Mouse (Mus musculus) neural tube, embryonic 13.5 days (tissue): Measurements from ENCODE around the gene Lrrtm4. TPM values are rescaled to one million over a fixed set of nuclear protein-coding genes. Genes with fewer than 3 reads are reported as not detected.

Experiments used
- ATAC-seq: fragments of 200-750 bp; cut with Nextera tagmentation; 2 replicates; pipeline ENCODE4 v1.8.0; 2017; ENCODE audit warnings: low read depth, mild to moderate bottlenecking, moderate TSS enrichment, moderate library complexity
- H3K27ac ChIP-seq: fragments of 300-500 bp; sonication (generic); replicated peaks from 2 replicates; pipeline ENCODE4 v1.5.1; 2015; ENCODE audit warnings: moderate library complexity, mild to moderate bottlenecking, inconsistent platforms
- H3K27me3 ChIP-seq: fragments of 300-500 bp; sonication (generic); 2 replicates; pipeline ENCODE4 v1.6.1; 2015; ENCODE audit warnings: mild to moderate bottlenecking, inconsistent platforms
- H3K36me3 ChIP-seq: fragments of 300-500 bp; sonication (generic); 2 replicates; pipeline ENCODE4 v1.6.1; 2015; ENCODE audit warnings: mild to moderate bottlenecking, inconsistent platforms
- H3K4me1 ChIP-seq: fragments of 300-500 bp; sonication (generic); replicated peaks from 2 replicates; pipeline ENCODE4 v1.6.1; 2015; ENCODE audit warnings: inconsistent platforms
- H3K4me2 ChIP-seq: fragments of 300-500 bp; sonication (generic); 2 replicates; pipeline ENCODE4 v1.6.1; 2015; ENCODE audit warnings: inconsistent platforms, mild to moderate bottlenecking, moderate library complexity
- H3K4me3 ChIP-seq: fragments of 300-500 bp; sonication (generic); 2 replicates; pipeline ENCODE4 v1.5.1; 2015; ENCODE audit warnings: mild to moderate bottlenecking, inconsistent platforms
- H3K9ac ChIP-seq: fragments of 300-500 bp; sonication (generic); 2 replicates; pipeline ENCODE4 v1.6.1; 2015; ENCODE audit warnings: moderate library complexity, mild to moderate bottlenecking, inconsistent platforms
- H3K9me3 ChIP-seq: fragments of 300-500 bp; sonication (generic); 2 replicates; pipeline ENCODE4 v1.6.1; 2016; ENCODE audit warnings: inconsistent platforms
- WGBS: fragments of 180-500 bp; shearing (Covaris S2); methylation state at CpG from one replicate; pipeline ENCODE4 v1.1.7; 2015; 5-methylcytosine and 5-hydroxymethylcytosine counted together
- polyA plus RNA-seq: library from polyadenylated mRNA; unstranded; fragments of >200 nt; fragmentation: Nextera tagmentation; extraction: Ambion mirVana; gene quantifications from 2 replicates; pipeline ENCODE4 v1.2.1, GENCODE M21; 2015

The Lrrtm4 gene
- 11.1 and 12.5 TPM in 2 replicates for polyA plus RNA-seq

- Histone ChIP-seq H3K4me1 (peaks cover 8% of the 10 kb centered on the region), H3K9me3 (no peaks in the 10 kb centered on the region), H3K36me3 (peaks cover 5% of the 10 kb centered on the region; the same call in 1 of the 2 replicates), H3K4me3 (peak within 1 kb of the TSS; percentile 55), H3K4me2 (peak within 1 kb of the TSS; percentile 71), H3K27me3 (no peaks in the 10 kb centered on the region), H3K9ac (peak within 1 kb of the TSS; percentile 73), H3K27ac (peak within 1 kb of the TSS; percentile 81)
- ATAC-seq = peak; percentile 96
- WGBS = 1% methylated on average over 6 of the region's 6 CpGs
These were observed at the start of gene Lrrtm4 for GRCm38 (mm10) chr6:80018765-80019164. TSS of gene Lrrtm4 (plus strand) at chr6:80018877.

GRCm38 (mm10) chr6:80019189-80019860, 648 bp downstream of the Lrrtm4 start:
- peak overlapping the region; percentile 81 for H3K27ac ChIP-seq
- H3K9me3 ChIP-seq = no peaks in the 10 kb centered on the region
- ATAC-seq = peak; percentile 68; the same call in 1 of the 2 replicates
- H3K4me2 ChIP-seq = peak overlapping the region; percentile 71
- peaks cover 5% of the 10 kb centered on the region; the same call in 1 of the 2 replicates for H3K36me3 ChIP-seq
- 2% methylated on average over 14 of the region's 14 CpGs for WGBS
- peaks cover 8% of the 10 kb centered on the region for H3K4me1 ChIP-seq
- no peaks in the 10 kb centered on the region for H3K27me3 ChIP-seq
- peak overlapping the region; percentile 73 for H3K9ac ChIP-seq
- peak overlapping the region; percentile 55 for H3K4me3 ChIP-seq

GRCm38 (mm10) chr6:80019861-80020230, 1.2 kb downstream of the Lrrtm4 start:
- H3K4me2 ChIP-seq = peak overlapping the region; percentile 71
- peak overlapping the region; percentile 73 for H3K9ac ChIP-seq
- no peaks in the 10 kb centered on the region for H3K9me3 ChIP-seq
- ATAC-seq = no peak
- H3K4me3 ChIP-seq = peak overlapping the region; percentile 55
- peaks cover 5% of the 10 kb centered on the region; the same call in 1 of the 2 replicates for H3K36me3 ChIP-seq
- peak overlapping the region; percentile 81 for H3K27ac ChIP-seq
- under 1% methylated on average over 10 of the region's 10 CpGs for WGBS
- H3K27me3 ChIP-seq = no peaks in the 10 kb centered on the region
- peaks cover 8% of the 10 kb centered on the region for H3K4me1 ChIP-seq

DNA sequence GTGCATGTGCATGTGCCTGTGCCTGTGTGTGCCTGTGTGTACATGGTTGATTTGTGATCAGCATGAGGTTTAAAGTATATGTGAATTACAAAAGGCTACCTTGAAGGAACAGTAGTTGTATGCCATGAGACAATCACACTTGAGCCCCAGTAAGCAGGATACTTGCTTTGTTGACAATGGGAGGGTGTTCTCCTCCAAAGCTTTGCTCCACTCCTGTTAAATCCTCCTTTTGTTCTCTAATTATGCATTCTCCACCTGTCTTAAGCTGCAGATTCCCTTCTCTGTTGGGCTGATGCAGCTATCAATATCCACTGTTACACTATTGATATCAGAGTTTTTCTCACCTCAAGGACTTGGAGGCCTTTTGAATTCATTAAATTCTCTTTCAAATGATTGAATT, 38.2 kb downstream of the Lrrtm4 start:
- no peaks in the 10 kb centered on the region for H3K4me1 ChIP-seq
- H3K36me3 ChIP-seq = no peaks in the 10 kb centered on the region
- H3K27me3 ChIP-seq = no peaks in the 10 kb centered on the region
- ATAC-seq = no peak
- H3K27ac ChIP-seq = no peak overlapping the region
- H3K4me2 ChIP-seq = no peak overlapping the region
- no peak overlapping the region for H3K4me3 ChIP-seq
- H3K9ac ChIP-seq = no peak overlapping the region
- no peaks in the 10 kb centered on the region for H3K9me3 ChIP-seq

GRCm38 (mm10) chr6:80078001-80078400, 59.3 kb downstream of the Lrrtm4 start:
- no peak overlapping the region for H3K4me2 ChIP-seq
- H3K9ac ChIP-seq = no peak overlapping the region
- ATAC-seq = no peak
- H3K4me3 ChIP-seq = no peak overlapping the region
- no peak overlapping the region for H3K27ac ChIP-seq
- no peaks in the 10 kb centered on the region for H3K4me1 ChIP-seq
- no peaks in the 10 kb centered on the region for H3K27me3 ChIP-seq
- 98% methylated on average over 2 of the region's 2 CpGs for WGBS
- no peaks in the 10 kb centered on the region for H3K36me3 ChIP-seq
- no peaks in the 10 kb centered on the region for H3K9me3 ChIP-seq

DNA sequence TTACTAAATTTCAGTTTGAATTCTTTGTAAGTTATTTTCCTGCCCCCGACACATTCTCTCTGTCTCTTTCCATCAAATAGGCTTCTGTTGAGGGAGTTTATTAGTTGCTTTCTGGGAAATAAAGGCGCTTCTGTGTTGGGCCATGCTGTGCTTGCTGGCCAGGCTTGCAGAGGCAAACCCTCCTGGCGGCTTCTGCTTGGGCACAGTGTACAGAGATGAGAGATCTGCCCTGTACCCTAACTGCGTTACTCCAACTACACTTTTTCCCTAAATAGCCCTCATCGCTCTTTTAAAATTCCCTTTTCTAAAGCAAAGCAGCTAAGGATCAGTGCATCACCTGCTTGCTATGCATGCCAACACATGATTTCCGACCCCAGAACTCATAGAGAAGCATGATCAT, 60.6 kb downstream of the Lrrtm4 start:
- 76% methylated on average over 6 of the region's 6 CpGs for WGBS
- H3K27me3 ChIP-seq = no peaks in the 10 kb centered on the region
- no peak overlapping the region for H3K4me2 ChIP-seq
- H3K9me3 ChIP-seq = no peaks in the 10 kb centered on the region
- H3K4me1 ChIP-seq = no peaks in the 10 kb centered on the region
- H3K4me3 ChIP-seq = no peak overlapping the region
- H3K9ac ChIP-seq = no peak overlapping the region
- no peaks in the 10 kb centered on the region for H3K36me3 ChIP-seq
- ATAC-seq = no peak
- 0 out of 2 replicates have a peak overlapping the region, but pooled peaks have one; percentile 3 for H3K27ac ChIP-seq

DNA sequence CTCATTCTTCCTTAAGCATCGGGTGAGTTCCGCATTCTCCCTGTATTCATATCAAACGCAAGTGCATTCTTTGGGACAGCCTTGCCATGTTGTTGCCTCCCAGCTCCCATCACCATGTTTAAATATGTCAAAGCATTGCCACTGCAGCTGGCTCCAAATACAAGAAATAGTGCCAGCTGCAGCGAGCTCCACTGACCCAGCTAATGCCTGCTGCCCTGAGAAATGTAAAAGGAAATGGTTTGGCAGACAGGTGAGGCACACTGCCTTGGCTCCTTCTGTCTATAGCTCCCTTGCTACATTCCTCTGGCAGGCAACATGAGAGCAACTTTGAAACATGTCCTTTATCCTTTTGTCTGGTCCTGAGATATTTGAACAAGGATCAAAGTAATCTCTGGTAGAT, 76.2 kb downstream of the Lrrtm4 start:
- H3K4me2 ChIP-seq = no peak overlapping the region
- H3K4me3 ChIP-seq = no peak overlapping the region
- 85% methylated on average over 4 of the region's 4 CpGs for WGBS
- no peaks in the 10 kb centered on the region for H3K36me3 ChIP-seq
- no peaks in the 10 kb centered on the region for H3K9me3 ChIP-seq
- H3K9ac ChIP-seq = no peak overlapping the region
- no peak overlapping the region for H3K27ac ChIP-seq
- H3K4me1 ChIP-seq = no peaks in the 10 kb centered on the region
- no peak for ATAC-seq
- H3K27me3 ChIP-seq = no peaks in the 10 kb centered on the region

- Histone ChIP-seq H3K9me3 (no peaks in the 10 kb centered on the region), H3K4me2 (no peak overlapping the region), H3K4me3 (no peak overlapping the region), H3K9ac (no peak overlapping the region), H3K4me1 (no peaks in the 10 kb centered on the region), H3K27ac (no peak overlapping the region), H3K27me3 (no peaks in the 10 kb centered on the region), H3K36me3 (no peaks in the 10 kb centered on the region)
- ATAC-seq = no peak
- WGBS = 72% methylated on average over 2 of the region's 2 CpGs
These were observed 86.7 kb downstream of the Lrrtm4 start for GRCm38 (mm10) chr6:80105343-80105742.

DNA sequence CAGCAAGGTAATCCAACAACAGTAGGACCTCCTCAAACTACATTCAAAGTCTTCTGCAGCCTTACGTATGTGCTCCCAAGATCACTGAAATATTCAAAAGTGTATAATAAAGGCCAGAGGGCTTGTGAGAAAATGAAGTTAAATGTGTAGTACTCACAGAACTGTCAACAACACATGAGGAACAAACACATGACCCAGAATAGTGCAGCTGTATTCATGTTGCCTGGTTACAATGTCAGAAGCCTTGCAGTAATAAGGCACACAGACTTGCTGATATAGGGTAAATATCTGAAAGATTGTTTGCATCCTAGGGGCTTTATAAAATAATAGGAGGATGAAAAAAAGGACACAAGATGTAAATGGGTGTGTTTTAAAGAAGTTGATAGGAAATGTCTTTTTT, 87.2 kb downstream of the Lrrtm4 start:
- ATAC-seq = no peak
- Histone ChIP-seq H3K4me1 (no peaks in the 10 kb centered on the region), H3K36me3 (no peaks in the 10 kb centered on the region), H3K27me3 (no peaks in the 10 kb centered on the region), H3K9ac (no peak overlapping the region), H3K27ac (no peak overlapping the region), H3K4me2 (no peak overlapping the region), H3K4me3 (no peak overlapping the region), H3K9me3 (no peaks in the 10 kb centered on the region)
- 90% methylated on average over 1 of the region's 1 CpGs for WGBS

- Histone ChIP-seq H3K4me1 (no peaks in the 10 kb centered on the region), H3K9me3 (no peaks in the 10 kb centered on the region)
- no peak for ATAC-seq
These were observed 107.7 kb downstream of the Lrrtm4 start for GRCm38 (mm10) chr6:80126419-80126818.

DNA sequence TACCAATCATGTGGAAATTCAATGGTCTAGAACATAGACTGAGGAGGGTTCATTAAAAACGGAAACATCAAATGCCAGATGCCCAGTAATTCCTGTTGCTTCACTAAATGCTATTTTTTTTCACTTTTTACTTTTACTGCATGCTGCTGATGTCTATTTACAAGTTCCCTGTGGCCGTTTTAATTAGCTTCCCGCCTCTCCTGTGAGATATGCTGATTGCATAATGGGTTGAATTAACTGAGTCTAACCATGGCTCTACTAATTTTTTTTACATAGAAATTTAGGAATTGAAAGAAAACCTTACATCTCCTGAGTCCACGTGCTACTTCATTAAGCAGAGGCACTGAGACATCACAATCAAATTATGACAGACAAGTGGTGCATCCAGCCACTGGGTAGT, 143.9 kb downstream of the Lrrtm4 start:
- no peaks in the 10 kb centered on the region for H3K9me3 ChIP-seq
- H3K4me2 ChIP-seq = no peak overlapping the region
- no peaks in the 10 kb centered on the region for H3K36me3 ChIP-seq
- H3K27ac ChIP-seq = no peak overlapping the region
- no peak overlapping the region for H3K9ac ChIP-seq
- no peak overlapping the region for H3K4me3 ChIP-seq
- no peaks in the 10 kb centered on the region for H3K27me3 ChIP-seq
- ATAC-seq = no peak
- H3K4me1 ChIP-seq = no peaks in the 10 kb centered on the region
- WGBS = 51% methylated on average over 4 of the region's 4 CpGs

More at GRCm38 (mm10) chr6:80126419-80126818, 107.7 kb downstream of the Lrrtm4 start:
- no peak overlapping the region for H3K4me2 ChIP-seq
- H3K9ac ChIP-seq = no peak overlapping the region
- WGBS = 82% methylated on average over 1 of the region's 1 CpGs
- H3K36me3 ChIP-seq = no peaks in the 10 kb centered on the region
- H3K4me3 ChIP-seq = no peak overlapping the region
- H3K27me3 ChIP-seq = no peaks in the 10 kb centered on the region
- H3K27ac ChIP-seq = no peak overlapping the region

DNA sequence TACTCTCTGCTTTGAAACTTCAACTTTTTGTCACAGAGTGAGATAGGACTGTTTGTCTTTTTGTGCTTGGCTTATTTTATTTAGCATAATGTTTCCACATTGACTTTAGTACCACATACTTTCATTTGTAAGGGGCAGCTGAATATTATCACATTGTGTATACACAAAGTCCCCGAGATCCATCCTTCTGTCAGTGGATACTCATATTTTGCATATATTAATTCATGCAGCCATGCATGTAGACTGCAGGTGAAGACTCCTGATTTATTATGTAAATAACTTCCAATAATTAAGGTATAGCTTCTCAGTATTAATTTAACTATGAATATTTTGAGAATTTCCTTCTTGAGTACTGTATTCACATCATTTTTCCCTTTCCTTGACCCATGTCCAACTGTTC, 163.2 kb downstream of the Lrrtm4 start:
- ATAC-seq = no peak

DNA sequence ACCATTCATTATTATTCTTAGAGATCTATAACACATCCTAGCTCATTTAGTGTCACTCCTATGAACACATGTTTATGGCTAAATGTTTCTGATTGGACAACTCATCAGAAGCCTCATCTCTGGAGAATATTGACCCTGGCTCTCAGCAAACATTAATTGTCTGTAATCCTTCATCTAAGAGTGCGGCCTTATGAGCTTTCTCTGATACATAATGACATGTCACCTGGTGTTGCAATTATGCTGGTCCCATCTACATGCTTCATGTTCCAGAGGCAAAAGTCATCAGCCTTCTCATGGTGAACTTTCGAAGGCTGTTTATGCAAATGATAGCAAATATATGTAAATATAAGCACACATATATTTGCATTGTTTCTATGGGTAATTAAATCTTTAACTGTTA, 163.7 kb downstream of the Lrrtm4 start:
- Histone ChIP-seq H3K9ac (no peak overlapping the region), H3K27ac (no peak overlapping the region), H3K27me3 (no peaks in the 10 kb centered on the region), H3K36me3 (no peaks in the 10 kb centered on the region), H3K4me2 (no peak overlapping the region), H3K9me3 (no peaks in the 10 kb centered on the region), H3K4me3 (no peak overlapping the region), H3K4me1 (no peaks in the 10 kb centered on the region)
- 68% methylated on average over 2 of the region's 2 CpGs for WGBS
- no peak for ATAC-seq

More for the DNA sequence above, 163.2 kb downstream of the Lrrtm4 start:
- H3K4me1 ChIP-seq = no peaks in the 10 kb centered on the region
- H3K9ac ChIP-seq = no peak overlapping the region
- H3K27ac ChIP-seq = no peak overlapping the region
- no peak overlapping the region for H3K4me2 ChIP-seq
- 81% methylated on average over 1 of the region's 1 CpGs for WGBS
- H3K4me3 ChIP-seq = no peak overlapping the region
- H3K27me3 ChIP-seq = no peaks in the 10 kb centered on the region
- no peaks in the 10 kb centered on the region for H3K9me3 ChIP-seq
- no peaks in the 10 kb centered on the region for H3K36me3 ChIP-seq
